In genomic region chr17:31912881-31913662, GRCm38 (mm10) we compare ENCODE assay signal across 8 mouse cellular contexts. TPM values are rescaled to one million over a fixed set of nuclear protein-coding genes. Genes with fewer than 3 reads are reported as not detected.
DNase-seq lines count a peak whose midpoint lies in the region; ATAC-seq and TF ChIP-seq lines count a peak whose summit lies in the region.

No protein-coding gene starts in this region.

- H3K9ac ChIP-seq in embryonic facial prominence, embryonic 15.5 days: no peak overlapping the region
- no peak overlapping the region for H3K9ac ChIP-seq in midbrain, embryonic 15.5 days

- intact Hi-C loops in heart, postnatal 36 days (cut with DNase I): no loop called here

- H3K27me3 ChIP-seq in embryonic facial prominence, embryonic 15.5 days: no peaks in the 10 kb centered on the region
- H3K27me3 ChIP-seq in midbrain, embryonic 15.5 days (replicated peaks): no peaks in the 10 kb centered on the region

- H3K4me3 ChIP-seq in layer of hippocampus, adult 2 months: peak overlapping the region; percentile 30
- no peak overlapping the region for H3K4me3 ChIP-seq in embryonic facial prominence, embryonic 15.5 days (replicated peaks)
- no peak overlapping the region for H3K4me3 ChIP-seq in midbrain, embryonic 15.5 days

- WGBS in embryonic facial prominence, embryonic 15.5 days: 46% methylated on average over 18 of the region's 18 CpGs
- WGBS in midbrain, embryonic 15.5 days: 54% methylated on average over 18 of the region's 18 CpGs

- DNase-seq in embryo, embryonic 10 days (ENCODE audit: low spot score): peak; percentile 54
- DNase-seq in embryo, embryonic 9.5 days (ENCODE audit: extremely low spot score): no peak
- DNase-seq in layer of hippocampus, adult 2 months (ENCODE audit: low spot score in 2 of 2): no peak
- no peak for DNase-seq in layer of hippocampus, postnatal 36 days
- DNase-seq in urinary bladder, postnatal 36 days (ENCODE audit: low spot score in 2 of 2): no peak
- DNase-seq in heart, postnatal 36 days: no peak

- no peak overlapping the region for H3K4me2 ChIP-seq in embryonic facial prominence, embryonic 15.5 days (replicated peaks)
- no peak overlapping the region for H3K4me2 ChIP-seq in midbrain, embryonic 15.5 days

- no peaks in the 10 kb centered on the region for H3K36me3 ChIP-seq in embryonic facial prominence, embryonic 15.5 days
- no peaks in the 10 kb centered on the region for H3K36me3 ChIP-seq in midbrain, embryonic 15.5 days (replicated peaks)

- H3K27ac ChIP-seq in layer of hippocampus, adult 2 months: peak overlapping the region; percentile 90
- peak overlapping the region; percentile 58 for H3K27ac ChIP-seq in embryonic facial prominence, embryonic 15.5 days (replicated peaks)
- H3K27ac ChIP-seq in midbrain, embryonic 15.5 days: 0 out of 2 replicates have a peak overlapping the region, but pooled peaks have one; percentile 29

- peaks cover 25% of the 10 kb centered on the region for H3K4me1 ChIP-seq in embryonic facial prominence, embryonic 15.5 days
- peaks cover 10% of the 10 kb centered on the region for H3K4me1 ChIP-seq in midbrain, embryonic 15.5 days

- no peak for TF ChIP-seq CTCF in layer of hippocampus, adult 2 months (conservative IDR thresholded peaks at IDR 0.05)

- ATAC-seq in embryonic facial prominence, embryonic 15.5 days (ENCODE audit: insufficient number of reproducible peaks, low FRiP score, low TSS enrichment, low read depth): no peak
- ATAC-seq in midbrain, embryonic 15.5 days (replicated peaks): no peak

- no peaks in the 10 kb centered on the region for H3K9me3 ChIP-seq in embryonic facial prominence, embryonic 15.5 days (replicated peaks)
- H3K9me3 ChIP-seq in midbrain, embryonic 15.5 days: no peaks in the 10 kb centered on the region

RNA-seq across cellular contexts. Expression of gene Sik1, which starts 57.5 kb away (rescaled TPM):
- total RNA-seq in layer of hippocampus, adult 2 months (2021): 10 to 100 TPM; 12.4 to 15.4 TPM
- total RNA-seq in layer of hippocampus, postnatal 36 days (2021): 10 to 100 TPM; 16.9 to 18.0 TPM
- polyA plus RNA-seq in embryonic facial prominence, embryonic 15.5 days (2015; fragmentation: Nextera tagmentation; extraction: Ambion mirVana): 33.6 and 35.5 TPM in 2 replicates
- polyA plus RNA-seq in midbrain, embryonic 15.5 days (2015; fragmentation: Nextera tagmentation; extraction: Ambion mirVana): 22.9 and 25.5 TPM in 2 replicates
- 10 to 100 TPM; 24.0 to 68.3 TPM for total RNA-seq in heart, postnatal 36 days (2021)

Comparison
In these comparisons a context has a peak if more than half of its experiments do, and no peak if none do; other contexts are left out.
1. H3K27ac ChIP-seq: peak in every context shown above with its lines; median percentile 90 in layer of hippocampus, adult 2 months; 58 in embryonic facial prominence, embryonic 15.5 days; 29 in midbrain, embryonic 15.5 days.